Mouse (Mus musculus): ENCODE data around the gene Lrrc1.
A peak's percentile ranks its signal among the peaks of the same experiment; 100 is the strongest.

The Lrrc1 gene

GRCm38 (mm10) chr9:77426110-77426509 is 118.6 kb downstream of the Lrrc1 start:
- no peak for DNase-seq (ENCODE audit: low read depth)

DNA sequence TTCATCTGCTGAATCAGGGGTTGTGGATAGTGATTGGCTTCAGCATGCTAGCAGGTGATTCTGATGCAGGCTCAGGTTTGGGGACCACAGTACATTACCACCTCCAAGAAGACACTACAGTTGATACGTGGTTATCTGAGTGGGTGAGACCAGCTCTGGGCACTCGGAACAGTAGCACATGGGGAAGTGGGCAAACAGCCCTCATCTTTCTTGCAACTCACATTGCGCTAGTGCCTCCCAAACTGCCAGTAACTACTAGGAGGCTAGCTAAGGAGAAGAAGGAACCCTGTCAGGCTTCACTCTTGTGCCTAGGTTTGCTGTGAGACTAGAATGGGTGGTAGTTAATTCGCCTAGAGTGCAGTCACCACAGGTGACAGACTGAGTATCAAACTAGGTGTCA is 119.1 kb downstream of the Lrrc1 start:
- DNase-seq (ENCODE audit: low read depth): no peak

DNA sequence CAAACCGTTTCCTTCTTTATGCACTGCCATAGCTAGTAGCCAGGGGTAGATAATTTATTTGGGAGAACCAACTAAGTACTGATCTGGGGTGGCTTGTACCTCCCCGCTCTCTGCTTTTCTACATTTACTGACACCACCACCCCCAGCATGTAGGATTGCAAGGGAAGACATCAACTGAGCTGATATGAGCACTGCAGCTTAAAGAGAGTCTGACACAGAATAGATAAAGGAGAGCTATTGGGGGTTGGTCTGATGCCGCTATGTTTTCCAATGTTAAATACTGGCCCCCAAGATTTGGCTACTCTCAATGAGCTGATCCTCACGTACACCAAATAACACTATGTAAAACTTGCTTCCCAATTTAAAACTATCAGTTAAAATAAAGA is 124.5 kb downstream of the Lrrc1 start:
- DNase-seq (ENCODE audit: low read depth): no peak

DNA sequence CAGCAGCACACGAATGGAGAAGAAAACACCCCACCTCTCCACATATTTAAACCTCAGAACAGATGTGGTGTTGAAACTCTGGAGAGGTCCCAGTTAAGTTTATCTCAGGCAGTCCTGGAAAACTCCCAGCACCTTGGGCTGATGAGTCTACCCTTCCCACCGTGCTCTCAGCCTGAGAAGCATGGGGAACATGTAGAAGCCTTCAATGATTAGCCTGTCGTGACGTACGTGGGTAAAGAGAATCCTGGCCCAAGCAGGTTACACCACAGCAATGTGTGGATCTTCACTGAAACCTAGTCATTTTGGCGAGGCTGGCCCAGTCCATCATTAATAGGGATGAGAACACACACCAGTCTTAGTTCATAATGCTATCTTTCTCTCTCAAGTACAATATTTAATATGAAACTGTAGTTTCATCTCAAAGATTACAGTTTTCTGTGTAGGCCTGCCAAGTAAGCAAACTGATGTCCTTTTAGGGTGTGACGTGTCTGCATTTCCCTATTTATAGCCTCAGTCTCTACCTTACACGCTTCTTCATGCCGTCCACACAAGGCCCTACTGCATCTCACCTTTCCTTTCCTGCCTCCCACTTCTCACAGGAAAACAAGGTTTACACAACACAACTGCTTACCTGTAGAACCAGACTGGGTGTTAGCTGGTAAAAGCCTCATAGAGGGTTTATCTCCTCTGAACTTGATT is 125.0 kb downstream of the Lrrc1 start:
- DNase-seq (ENCODE audit: low read depth): no peak

GRCm38 (mm10) chr9:77418800-77419199 is 125.9 kb downstream of the Lrrc1 start:
- no peak for DNase-seq (ENCODE audit: low read depth)

GRCm38 (mm10) chr9:77416486-77416885 is 128.2 kb downstream of the Lrrc1 start:
- no peak for DNase-seq (ENCODE audit: low read depth)

- DNase-seq (ENCODE audit: low read depth): no peak
Observed at GRCm38 (mm10) chr9:77416002-77416401, 128.7 kb downstream of the Lrrc1 start.

GRCm38 (mm10) chr9:77411830-77412425 is 132.7 kb downstream of the Lrrc1 start:
- no peak for DNase-seq (ENCODE audit: low read depth)

GRCm38 (mm10) chr9:77410968-77411367 is 133.7 kb downstream of the Lrrc1 start:
- DNase-seq (ENCODE audit: low read depth): no peak

GRCm38 (mm10) chr9:77410524-77410923 is 134.1 kb downstream of the Lrrc1 start:
- DNase-seq (ENCODE audit: low read depth): no peak

DNA sequence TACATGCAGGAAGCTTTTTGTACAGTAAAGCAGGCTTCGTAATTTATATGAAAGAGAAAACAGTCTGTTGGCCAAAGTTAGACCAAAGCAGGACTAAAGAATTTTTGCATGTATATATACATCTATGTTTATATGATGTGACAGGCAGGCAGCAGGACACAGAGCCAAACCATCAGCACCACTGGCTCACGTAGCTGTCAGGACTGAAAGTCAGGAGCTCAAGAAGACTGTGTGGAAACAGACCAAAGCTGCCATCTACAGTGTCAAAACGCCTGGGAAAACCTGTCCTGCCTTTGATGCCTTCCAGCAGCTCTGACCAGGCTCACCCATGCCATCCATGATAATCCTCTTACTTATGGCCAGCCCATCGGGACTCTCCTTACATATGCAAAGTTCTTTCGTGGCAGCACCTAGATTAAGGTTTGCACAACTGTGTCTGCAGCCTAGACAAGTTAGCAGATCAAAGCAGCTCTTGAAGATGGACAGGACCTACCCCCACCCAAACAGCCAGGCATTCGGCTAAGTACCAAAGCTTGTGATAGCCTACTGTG is 136.5 kb downstream of the Lrrc1 start:
- no peak for DNase-seq (ENCODE audit: low read depth)

DNA sequence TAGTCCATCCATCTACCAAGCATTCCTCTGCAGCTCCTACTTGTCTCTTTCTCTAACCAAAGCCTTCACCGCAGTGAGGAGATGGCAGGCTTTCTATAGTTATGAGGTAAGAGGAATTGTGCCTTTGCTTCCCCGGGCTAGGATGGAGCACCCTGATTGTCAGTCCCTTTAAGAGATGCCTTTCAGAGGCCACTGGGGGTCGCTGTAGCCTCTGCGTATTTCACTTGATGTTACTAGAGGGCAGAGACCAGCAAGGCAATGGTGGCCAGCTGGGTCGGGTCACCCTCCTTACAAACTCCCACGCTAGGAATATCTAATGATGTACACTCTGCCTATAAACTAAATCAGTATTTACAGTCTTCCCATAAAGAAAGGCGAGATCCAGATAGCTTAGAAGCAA is 137.8 kb downstream of the Lrrc1 start:
- peak; percentile 60 for DNase-seq (ENCODE audit: low read depth)

DNA sequence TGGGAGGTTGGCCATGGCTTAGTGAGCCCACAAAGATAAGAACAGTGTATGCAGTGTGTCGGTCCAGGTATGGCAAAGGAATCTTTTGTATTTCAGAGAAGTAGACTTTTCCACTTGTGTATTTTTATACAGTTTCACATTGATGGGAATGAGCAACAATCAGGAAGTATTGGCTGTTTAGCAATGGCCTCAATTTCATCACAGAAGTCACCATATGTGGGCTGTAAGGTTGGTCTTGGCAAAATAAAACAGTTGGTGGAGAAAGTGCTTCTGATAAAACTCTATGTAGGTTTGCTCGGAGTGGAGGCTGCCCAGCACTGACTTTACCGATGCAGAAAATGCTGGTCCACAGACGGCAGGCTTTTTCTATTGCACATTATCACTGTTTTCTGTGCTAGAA is 140.2 kb downstream of the Lrrc1 start:
- no peak for DNase-seq (ENCODE audit: low read depth)

DNA sequence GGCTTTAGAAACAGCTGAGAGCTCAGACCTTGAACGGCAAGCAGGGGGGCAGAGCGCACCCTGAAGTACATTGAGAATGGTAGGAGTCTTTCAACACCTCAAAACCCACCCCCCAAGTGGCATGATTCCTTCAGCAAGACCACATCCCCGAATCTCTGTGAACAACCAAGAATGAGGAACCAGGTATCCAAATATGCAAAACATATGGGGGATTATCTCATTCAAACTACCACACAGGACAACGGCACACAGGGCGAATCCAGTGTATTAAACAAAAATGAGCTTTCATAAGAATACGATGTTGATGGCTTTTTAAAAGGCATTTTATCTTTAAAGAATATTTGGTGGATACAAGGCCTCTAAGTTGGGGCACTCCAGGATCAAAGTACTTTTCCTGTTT is 140.7 kb downstream of the Lrrc1 start:
- no peak for DNase-seq (ENCODE audit: low read depth)

GRCm38 (mm10) chr9:77402971-77403370 is 141.7 kb downstream of the Lrrc1 start:
- no peak for DNase-seq (ENCODE audit: low read depth)

GRCm38 (mm10) chr9:77399801-77400200 is 144.9 kb downstream of the Lrrc1 start:
- no peak for DNase-seq (ENCODE audit: low read depth)

DNA sequence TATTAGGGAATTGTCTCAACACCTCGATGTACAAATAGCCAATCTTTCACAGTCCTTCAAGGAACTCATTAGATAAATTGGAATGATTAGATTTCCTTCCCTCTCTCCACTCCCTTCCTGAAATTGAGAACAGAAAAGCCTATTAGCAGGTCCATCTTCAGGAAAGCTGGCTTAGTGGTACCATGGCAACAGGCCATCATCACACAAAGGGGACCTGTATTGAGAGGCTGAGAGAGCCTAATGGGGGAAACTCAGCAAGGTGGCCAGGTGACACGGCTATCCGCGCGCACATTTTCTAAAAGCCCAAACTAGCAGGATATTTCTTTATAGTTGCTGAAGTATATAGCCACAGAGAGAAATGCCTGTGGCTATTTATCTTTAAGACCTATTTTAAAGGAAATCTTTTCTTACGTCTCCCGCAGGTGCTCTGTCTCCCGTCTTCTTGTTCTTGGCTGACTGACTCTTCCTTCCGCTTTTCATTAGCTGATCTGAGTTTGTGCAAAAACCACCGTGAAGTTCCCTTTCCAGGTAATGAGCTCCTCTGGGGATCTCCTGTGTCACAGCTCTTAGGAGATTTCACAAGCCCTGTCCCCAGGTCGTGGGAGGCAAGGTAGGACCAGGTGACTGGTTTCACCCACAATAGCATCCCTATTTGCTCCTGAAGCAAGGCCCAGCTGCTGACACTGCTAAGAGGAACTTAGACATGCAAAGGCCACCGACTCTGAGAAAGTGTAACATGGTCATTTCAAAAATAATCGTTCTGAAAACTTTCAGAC is 145.6 kb downstream of the Lrrc1 start:
- DNase-seq (ENCODE audit: low read depth): no peak

DNA sequence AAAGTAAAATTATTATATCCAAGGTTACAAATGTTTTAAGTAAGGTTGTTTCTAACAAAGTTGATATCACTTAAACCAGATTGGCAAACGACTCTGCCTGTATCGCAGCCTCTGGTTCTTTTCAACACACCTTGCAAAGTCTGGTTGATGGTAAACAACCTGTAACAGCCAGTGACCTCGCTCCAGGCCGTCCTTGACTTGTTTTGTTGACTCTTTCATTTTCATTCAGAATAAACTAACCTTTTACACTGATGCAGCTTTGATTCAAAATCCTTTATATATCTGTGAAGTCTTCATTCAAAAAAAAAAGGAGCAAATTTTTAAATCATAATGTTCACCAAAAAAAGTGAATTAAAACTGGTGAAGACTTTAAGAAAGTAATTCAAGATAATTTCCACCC is 147.6 kb downstream of the Lrrc1 start:
- no peak for DNase-seq (ENCODE audit: low read depth)

DNA sequence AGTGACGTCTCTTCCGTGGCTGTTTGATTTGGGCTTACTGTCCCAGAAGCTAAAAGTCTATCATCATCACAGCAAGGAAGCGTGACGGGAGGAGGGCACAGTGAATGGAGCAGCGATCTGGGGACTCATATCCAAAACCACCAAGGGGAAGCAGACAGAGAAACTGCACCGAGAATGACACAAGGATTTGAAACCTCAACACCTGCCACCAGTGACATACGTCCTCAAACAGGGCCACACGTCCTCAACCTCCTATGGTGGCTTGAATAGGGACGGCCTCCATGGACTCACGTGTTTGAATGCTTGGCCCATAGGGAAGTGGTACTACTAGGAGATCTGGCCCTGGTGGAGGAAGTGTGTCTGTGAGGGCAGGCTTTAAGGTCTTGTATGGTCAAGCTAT is 153.4 kb downstream of the Lrrc1 start:
- no peak for DNase-seq (ENCODE audit: low read depth)

DNA sequence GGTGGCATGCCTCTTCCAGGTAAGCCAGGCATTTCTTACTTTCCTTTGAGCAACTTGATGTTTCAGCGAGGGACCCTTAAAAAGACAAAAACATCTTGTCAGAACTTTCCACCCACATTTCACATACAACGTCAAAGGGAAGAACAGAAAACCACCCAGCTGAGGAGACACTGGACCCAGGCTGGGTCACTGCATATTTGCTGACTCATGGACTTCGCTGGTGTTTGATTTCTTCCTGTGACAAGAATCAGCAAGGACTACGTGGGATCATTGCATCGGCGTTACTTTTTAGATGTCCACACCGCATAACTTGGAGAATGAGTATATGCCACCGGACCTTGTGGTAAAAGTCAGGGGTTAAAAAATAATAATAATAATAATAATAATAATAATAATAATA is 155.7 kb downstream of the Lrrc1 start:
- DNase-seq (ENCODE audit: low read depth): no peak

GRCm38 (mm10) chr9:77386751-77387150 is 157.9 kb downstream of the Lrrc1 start:
- peak; percentile 16 for DNase-seq (ENCODE audit: low read depth)

- no peak for DNase-seq (ENCODE audit: low read depth)
Observed at GRCm38 (mm10) chr9:77385611-77386010, 159.1 kb downstream of the Lrrc1 start.

GRCm38 (mm10) chr9:77384651-77385050 is 160.0 kb downstream of the Lrrc1 start:
- DNase-seq (ENCODE audit: low read depth): no peak

All from c-Kit-positive CD71-positive TER-119-negative erythroid progenitor cells, embryonic 14.5 days (primary cell).